In genomic region chr7:83975283-83975682, GRCm38 (mm10) we compare ENCODE assay signal across 16 mouse cellular contexts.
"Had no signal": no experiment of that assay in that cellular context is flagged by ENCODE, and none has a peak within 500 bp of the region (broad histone marks: within the 10 kb centered on the region; RNA-seq: fewer than 3 reads in every experiment).

No protein-coding gene starts in this region.

- H3K36me3 ChIP-seq: limb, embryonic 12.5 days; limb, embryonic 15.5 days; neural tube, embryonic 13.5 days; stomach, embryonic 15.5 days had no signal

- H3K4me3 ChIP-seq: limb, embryonic 12.5 days; limb, embryonic 15.5 days; neural tube, embryonic 13.5 days; stomach, embryonic 15.5 days had no signal

- ATAC-seq: liver, postnatal 0 days; lung, postnatal 0 days had no signal

- H3K27me3 ChIP-seq: limb, embryonic 12.5 days; limb, embryonic 15.5 days; neural tube, embryonic 13.5 days; stomach, embryonic 15.5 days had no signal

- DNase-seq: kidney, adult 2 months; kidney, postnatal 36 days; left cerebral cortex, postnatal 4 days; liver, postnatal 0 days; lung, embryonic 14.5 days; midbrain, embryonic 14.5 days; retina, postnatal 1 day; right cerebral cortex, postnatal 25 days; spleen, adult 18-20 months; thymus, adult 18-20 months; thymus, postnatal 36 days had no signal
